Mouse (Mus musculus) heart, adult 9 months (tissue): ENCODE data around the gene Tmed2.
A peak's percentile ranks its signal among the peaks of the same experiment; 100 is the strongest.
"Not testable (repeated sequence)": the region's sequence is repeated elsewhere in the genome, so short reads cannot be mapped to it uniquely, and the experiment has no call there.

Experiments used
- DNase-seq, 2 experiments: peaks; one replicate each; pipeline ENCODE4 v3.0.0; 2022; ENCODE audit warnings: low spot score in 2 of 2

The Tmed2 gene

GRCm38 (mm10) chr5:124540383-124540786, at the start of gene Tmed2:
Gene Tmed2, plus strand, starts transcription at chr5:124540695.
- peak; percentile 96 to 97 for DNase-seq

GRCm38 (mm10) chr5:124491732-124492131, 48.8 kb upstream of the Tmed2 start:
- no peak for DNase-seq

- no peak for DNase-seq
These were observed 47.9 kb upstream of the Tmed2 start for GRCm38 (mm10) chr5:124492618-124493017.

DNA sequence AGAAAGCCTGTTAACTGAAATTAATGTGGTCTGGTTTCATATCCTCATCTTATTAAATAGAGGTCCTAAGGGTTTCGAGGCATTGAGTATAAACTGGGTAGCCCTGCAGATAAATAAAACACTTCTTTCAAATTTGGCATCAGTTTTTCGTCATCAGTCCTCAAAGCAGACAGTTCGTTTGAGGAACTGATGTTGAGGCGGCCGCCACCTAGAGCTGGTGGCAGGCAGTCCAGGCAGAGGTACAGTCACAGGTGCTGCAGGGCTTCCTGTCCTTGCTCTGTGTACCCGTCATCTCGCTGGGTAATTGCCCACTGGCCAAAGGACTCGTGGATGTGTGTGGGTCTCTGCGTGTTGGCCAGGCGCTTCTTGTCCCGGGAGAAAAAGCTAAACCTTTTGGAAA, 47.0 kb upstream of the Tmed2 start:
- no peak for DNase-seq

DNA sequence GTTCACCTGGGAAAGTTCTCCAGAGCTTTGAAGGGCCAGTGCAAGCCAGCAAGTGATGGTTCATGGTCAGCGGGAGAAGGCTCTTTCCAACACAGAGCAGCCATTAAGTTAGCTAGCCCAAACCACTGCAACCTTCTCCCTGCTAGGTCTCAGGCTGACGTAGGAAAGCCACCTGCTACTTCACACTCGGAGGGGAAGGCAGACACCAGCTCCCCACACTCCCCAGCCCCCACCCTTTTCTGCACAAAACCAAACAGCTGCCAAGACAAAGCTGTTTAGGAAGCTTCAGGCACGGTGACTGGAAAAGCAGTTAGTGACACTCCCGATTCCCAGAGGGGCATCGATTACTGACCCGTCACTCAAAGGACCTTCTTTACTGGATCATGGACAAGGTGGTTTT, 44.9 kb upstream of the Tmed2 start:
- DNase-seq: no peak

DNA sequence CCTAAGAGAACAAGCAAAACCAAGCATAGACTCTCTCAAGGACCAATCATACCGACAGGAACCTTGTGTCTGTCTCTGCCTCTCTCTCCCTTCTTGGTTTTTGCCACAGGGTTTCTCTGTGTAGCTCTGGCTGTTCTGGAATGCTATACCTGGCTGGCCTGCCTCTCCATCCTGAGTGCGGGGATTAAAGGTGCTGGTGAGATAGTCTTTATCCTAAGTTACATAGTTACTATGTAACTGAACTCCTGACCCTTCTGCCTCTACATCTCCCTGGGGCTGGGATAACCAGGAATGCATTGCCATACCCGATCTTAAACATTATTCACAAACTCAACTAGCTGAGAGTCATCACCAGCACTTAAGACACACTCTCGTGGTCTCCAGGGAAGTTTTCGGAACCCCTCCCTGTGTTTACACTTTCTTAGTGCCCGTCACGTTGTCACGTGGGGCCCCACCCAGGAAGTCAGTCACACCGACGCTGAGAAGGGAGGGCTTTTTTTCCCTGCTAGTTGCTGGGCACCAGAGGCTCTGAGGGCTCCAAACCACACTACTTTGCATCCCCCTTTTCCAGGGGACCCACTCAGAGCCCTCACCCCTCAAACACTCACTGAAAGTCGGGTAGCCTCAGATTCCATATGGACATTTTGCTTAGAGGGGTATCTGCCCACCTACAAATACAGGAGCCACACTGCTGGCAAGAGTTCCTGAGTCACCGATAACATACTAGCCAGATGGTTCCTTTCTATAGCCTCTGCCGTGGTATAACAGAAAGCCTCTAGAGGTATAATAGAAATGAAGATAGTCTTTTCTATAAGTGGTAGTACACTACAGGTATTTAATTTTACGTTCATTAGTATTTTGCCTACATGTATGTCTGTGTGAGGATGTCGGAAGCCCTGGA, 43.6 kb upstream of the Tmed2 start:
- no peak for DNase-seq

DNA sequence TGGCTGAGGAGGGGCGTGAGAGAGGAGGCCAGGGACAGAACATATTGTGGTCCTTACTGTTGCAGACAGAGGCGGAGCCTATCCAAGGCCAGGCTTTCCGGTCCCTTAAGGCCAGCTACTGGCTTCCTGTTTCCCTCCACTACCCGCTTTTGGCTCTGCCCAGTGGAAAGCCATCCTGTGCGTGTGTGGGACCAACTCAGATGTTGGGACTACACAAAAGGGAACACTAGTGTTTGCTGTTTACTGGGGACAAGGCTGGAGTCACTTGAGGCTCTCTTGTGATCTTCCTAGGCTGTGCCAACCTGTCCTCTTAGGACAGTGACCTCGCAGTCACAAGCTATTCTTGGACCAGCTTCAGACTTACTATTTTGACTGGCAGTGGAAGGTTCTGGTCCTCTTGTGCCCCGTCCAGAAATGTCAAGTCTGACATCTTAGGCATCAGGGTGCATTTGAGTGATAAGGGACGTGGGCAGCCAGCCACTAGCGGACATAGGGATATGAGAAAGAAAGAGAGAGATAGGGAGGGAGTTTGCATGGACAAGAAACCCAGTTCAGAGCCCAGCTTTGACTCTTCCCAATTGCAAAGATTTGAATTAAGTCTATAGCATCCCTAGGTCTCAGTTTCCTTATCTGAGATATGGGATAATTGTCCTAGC, 42.1 kb upstream of the Tmed2 start:
- DNase-seq: peak; percentile 83 to 84

DNA sequence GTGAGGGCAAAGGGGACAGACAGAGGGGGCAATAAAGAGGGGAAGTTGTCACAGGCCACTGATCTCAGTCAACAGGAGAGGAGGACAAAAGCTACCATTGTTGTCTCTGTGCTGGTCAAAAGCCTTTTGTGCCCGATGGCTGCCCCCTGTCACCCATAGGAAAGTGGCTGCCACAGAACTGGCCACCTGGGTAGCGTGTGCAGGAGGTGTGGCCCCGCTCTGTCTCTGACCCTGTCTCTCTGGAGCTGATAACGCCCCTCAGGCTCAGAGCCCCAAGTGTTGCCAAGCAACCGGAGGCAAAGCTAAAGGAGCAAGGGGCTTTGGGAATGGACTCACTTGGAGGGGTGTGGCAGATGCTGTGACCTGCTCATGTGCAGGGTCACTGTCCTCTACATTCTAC, 41.5 kb upstream of the Tmed2 start:
- DNase-seq: no peak

- DNase-seq: not testable (repeated sequence)
These were observed 40.5 kb upstream of the Tmed2 start for GRCm38 (mm10) chr5:124500037-124500436.

DNA sequence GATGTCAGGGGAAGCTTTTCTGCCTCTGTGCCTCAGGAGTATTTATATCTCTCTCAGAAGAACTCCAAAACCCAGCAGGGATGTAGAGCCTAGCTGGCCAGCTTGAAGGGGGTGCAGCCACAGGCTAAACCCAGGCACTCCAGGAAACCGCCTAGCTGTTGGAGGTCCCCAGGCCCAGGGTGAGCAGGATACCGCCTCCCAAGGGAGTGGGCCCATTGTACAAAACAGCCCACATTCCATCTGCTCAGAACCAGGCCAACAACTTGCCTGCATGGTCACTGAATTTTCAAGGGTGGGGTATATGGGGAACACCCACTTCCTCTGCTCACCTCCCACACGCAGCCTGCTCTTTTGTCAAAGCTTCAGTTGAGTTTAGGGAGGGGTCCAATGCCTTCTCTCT, 39.9 kb upstream of the Tmed2 start:
- DNase-seq: peak; percentile 43 to 65

GRCm38 (mm10) chr5:124501541-124501940, 39.0 kb upstream of the Tmed2 start:
- no peak for DNase-seq

DNA sequence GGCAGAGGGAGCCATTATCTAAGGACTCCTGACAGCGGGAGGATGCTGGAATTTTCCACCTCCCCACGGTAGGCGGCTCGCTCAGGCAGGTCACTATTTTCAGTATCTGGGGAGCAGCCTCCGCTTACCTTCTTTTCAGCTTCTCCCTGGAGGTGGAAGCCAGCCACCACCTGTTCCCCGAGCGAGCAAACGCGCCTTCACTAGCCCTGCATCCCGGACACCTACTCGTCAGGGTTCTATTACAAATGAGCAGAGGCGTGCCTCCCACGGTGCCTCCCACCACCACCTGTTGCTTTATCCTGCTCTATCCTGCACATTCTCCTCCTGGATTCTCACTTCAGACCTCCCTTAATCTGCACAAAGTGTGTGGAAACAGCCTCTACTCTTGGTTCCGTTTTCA, 36.8 kb upstream of the Tmed2 start:
- DNase-seq: no peak

DNA sequence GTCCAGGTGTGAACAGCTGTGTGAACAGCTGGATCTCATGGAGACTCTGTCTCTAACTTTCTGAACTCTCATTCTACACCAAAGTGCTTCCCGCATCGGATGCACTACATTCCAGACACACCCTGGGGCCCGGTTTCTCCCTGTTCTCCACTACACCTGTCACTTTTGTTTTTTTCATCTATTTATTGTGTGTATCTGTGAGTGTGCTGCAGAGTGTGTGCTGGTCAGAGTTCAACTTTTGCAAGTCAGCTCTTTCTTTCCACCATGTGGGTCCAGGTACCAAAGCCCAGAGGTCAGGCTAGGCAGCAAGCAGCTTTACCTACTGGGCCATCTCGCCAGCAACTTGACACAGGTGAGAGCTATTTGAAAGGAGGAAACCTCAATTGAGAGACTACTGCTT, 35.3 kb upstream of the Tmed2 start:
- DNase-seq: no peak

- DNase-seq: peak; percentile 70 to 73
These were observed 33.6 kb upstream of the Tmed2 start for GRCm38 (mm10) chr5:124506731-124507359.

DNA sequence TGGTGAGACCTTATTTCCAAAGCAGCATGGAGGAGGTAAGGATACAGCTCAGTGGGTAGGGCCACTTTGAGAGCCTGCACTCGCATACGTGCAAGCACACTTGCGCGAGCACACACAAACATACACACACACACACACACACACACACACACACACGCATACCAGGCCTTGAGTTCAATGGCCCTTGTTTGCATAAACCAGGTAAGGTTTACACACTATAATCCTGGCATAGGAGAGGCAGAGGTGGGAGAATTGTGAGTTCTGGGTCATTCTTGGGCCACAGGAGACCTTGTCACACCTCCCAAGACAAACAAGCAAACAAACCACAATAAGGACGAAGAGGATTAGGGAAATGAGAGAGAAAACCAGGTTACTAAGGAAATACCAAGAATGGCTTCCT, 31.3 kb upstream of the Tmed2 start:
- no peak for DNase-seq

DNA sequence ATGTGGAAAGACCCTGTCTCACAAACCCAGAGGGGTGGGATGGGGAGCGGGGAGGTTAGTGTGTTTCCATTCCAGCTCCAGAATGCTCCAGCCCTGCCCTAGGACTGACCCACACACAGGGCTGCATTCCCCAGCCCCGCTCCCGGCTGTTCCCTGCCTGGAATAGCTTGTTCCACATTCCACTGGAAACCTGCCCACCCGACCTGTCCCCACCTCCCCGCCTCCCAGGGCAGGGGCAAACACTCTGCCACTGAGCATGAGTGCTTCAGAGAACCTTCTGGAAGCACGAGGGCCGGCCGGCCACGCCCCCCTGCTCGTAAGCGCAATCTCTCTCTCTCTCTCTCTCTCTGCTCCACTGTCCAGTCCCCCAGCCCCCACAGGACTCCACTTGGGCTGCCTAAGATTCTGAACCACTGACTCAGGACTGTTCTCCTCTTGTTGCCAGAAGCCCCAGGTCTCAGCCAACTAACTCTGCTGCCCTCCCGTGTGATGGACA, 30.7 kb upstream of the Tmed2 start:
- DNase-seq: peak; percentile 78 to 84

DNA sequence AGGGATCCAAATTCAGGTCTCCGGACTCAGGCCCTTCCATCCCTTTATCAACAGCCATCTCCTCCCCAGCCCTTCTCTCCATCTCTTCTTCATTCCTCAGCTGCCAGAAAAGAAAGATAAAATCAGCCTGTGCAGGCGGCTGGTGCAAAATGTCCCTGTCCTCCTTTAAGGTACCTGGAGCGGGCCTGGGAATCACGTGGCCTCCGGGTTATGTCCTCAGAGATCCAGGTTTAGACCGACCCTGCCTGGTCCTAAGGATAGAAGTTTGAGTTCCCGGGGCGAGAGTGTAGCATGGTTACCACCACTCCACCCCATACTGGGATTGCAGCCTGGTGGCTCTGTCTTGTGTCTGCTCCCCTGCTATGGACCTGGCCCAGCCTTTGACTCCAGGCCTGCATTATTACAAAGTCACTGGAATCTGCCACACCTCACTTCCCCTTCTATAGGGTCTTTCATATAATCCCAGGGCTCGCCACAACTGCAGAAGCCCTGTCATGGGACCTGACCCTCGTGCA, 29.9 kb upstream of the Tmed2 start:
- no peak for DNase-seq

- DNase-seq: no peak
These were observed 24.7 kb upstream of the Tmed2 start for GRCm38 (mm10) chr5:124515789-124516188.

DNA sequence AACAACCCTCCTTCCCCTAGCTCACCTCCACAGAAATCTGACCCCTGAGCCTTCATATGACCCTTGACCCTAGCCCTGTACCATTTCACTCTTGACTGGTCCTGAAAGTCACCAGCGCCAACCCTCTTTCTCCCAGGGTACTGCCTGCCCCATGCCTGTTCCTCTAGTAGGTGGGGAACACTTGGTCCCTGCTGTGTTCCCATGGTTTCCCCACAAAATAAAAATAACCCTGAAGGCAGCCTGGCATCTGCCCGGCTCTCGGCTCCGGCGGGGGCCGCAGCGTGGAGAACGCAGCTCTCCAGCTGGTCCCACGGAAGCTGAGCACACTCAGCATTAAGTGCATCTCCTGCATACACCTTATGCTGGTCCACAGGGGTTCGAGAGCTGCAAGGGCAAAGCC, 21.8 kb upstream of the Tmed2 start:
- no peak for DNase-seq

- DNase-seq: no peak
These were observed 18.9 kb upstream of the Tmed2 start for GRCm38 (mm10) chr5:124521588-124521987.

DNA sequence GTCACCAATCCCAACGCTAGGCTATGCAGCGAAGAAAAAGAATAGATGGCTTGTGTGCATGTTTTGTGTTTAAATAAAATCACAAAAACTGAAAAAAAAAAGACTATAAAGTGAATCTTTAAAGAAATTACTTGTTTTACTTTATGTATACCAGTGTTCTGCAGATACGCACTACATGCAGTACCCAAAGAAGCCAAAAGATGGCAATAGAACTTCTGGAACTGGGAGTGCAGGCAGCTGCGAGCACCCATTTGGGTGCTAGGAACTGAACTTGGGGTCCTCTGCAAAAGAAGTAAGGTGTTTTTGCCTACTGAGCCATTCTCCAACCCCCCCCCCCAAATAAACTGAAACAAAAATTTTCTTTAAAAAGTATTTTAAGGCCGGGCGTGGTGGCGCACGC, 17.5 kb upstream of the Tmed2 start:
- no peak for DNase-seq

DNA sequence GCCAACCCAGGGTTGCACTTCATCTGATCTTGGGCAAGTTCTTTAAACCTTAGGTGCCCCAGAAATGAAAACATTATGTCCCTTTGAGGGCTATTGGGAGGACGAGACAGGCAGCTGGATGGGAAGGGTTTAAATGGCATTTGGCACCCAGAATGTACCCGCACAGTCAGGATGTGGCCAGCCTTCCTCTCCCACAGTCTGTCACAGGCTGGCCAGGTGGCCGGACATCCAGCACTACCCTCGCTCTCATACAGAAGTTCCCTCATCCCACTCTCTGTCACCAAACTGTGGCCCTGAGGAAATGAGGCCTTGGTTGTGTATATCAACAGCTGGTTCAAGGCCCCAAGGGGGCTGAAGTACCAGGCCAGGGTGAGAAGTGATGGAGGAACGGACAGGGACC, 15.6 kb upstream of the Tmed2 start:
- DNase-seq: no peak
